Mouse (Mus musculus): ENCODE results near the gene Gm21981.
A peak's percentile ranks its signal among the peaks of the same experiment; 100 is the strongest.
"Not testable (repeated sequence)": the region's sequence is repeated elsewhere in the genome, so short reads cannot be mapped to it uniquely, and the experiment has no call there.

Gm21981 gene

GRCm38 (mm10) chr17:47663009-47663713 is 31.1 kb downstream of the Gm21981 start:
- DNase-seq, result no peak

GRCm38 (mm10) chr17:47658741-47659243 is 35.5 kb downstream of the Gm21981 start:
- no peak for DNase-seq

- no peak for DNase-seq
Measured at GRCm38 (mm10) chr17:47657901-47658300, 36.4 kb downstream of the Gm21981 start.

- no peak for DNase-seq
Measured at GRCm38 (mm10) chr17:47655697-47656096, 38.6 kb downstream of the Gm21981 start.

- not testable (repeated sequence) for DNase-seq
Measured at GRCm38 (mm10) chr17:47654346-47654745, 39.9 kb downstream of the Gm21981 start.

- no peak for DNase-seq
Measured at GRCm38 (mm10) chr17:47651953-47652352, 42.3 kb downstream of the Gm21981 start.

- DNase-seq, result no peak
Measured at GRCm38 (mm10) chr17:47648966-47649365, 45.3 kb downstream of the Gm21981 start.

GRCm38 (mm10) chr17:47646683-47647082 is 47.6 kb downstream of the Gm21981 start:
- peak in 1 of 2 experiments; percentile 48 for DNase-seq

GRCm38 (mm10) chr17:47642992-47643391 is 51.3 kb downstream of the Gm21981 start:
- DNase-seq, result no peak
